Mouse (Mus musculus) cerebellum, adult 2 months (tissue): Measurements from ENCODE around the gene Zfp213.
A peak's percentile ranks its signal among the peaks of the same experiment; 100 is the strongest.

Source experiments
- CTCF ChIP-seq: fragments of 200-500 bp; IDR thresholded peaks from 2 replicates; pipeline ENCODE4 v1.5.1; 2011; ENCODE audit warnings: low read depth, mild to moderate bottlenecking, control low read depth, low read length, moderate library complexity, borderline replicate concordance; ENCODE audit not compliant: insufficient read depth
- POLR2A ChIP-seq: fragments of 200-500 bp; IDR thresholded peaks from 2 replicates; pipeline ENCODE4 v1.6.1; 2011; ENCODE audit warnings: low read length, control low read depth, borderline replicate concordance; ENCODE audit not compliant: insufficient read depth

DNA sequence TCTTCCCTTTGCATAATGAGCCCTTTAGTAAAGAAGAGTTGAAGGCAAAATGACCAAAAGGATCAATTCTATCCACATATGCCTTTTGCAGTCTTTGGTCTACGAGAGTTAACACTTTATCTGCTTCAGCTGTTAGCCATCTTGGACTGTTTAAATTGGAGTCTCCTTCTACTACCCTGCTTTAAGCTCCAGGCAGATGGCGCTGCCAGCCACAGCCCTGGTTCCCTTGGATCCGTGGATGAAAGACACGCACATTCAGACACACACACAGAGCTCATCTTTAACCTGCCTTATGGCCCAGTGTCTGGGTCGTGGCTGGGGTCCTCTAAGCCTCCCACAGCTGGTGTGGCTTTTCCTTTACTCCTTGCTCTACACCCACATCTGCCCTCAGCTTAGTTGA is 7.0 kb upstream of the Zfp213 start:
- TF ChIP-seq CTCF = peak; percentile 23; the same call in 1 of the 2 replicates
- TF ChIP-seq POLR2A = no peak
